Mouse (Mus musculus) heart, embryonic 14.5 days (tissue): ENCODE results near the gene Otud7b. TPM values are rescaled to one million over a fixed set of nuclear protein-coding genes. Genes with fewer than 3 reads are reported as not detected.

Source experiments
- ATAC-seq: fragments of 200-750 bp; cut with Nextera tagmentation; 2 replicates; pipeline ENCODE4 v1.8.0; 2017; ENCODE audit warnings: low read depth, moderate TSS enrichment; ENCODE audit not compliant: insufficient number of reproducible peaks, insufficient read depth, low FRiP score
- H3K27ac ChIP-seq, 2 experiments: fragments of 200-500 bp in 1 of 2; fragments of 300-500 bp in 1 of 2; sonication (generic) in 1 of 2; replicated peaks in 1 of 2; 2 replicates each; pipeline ENCODE4 v1.5.1; 2012 to 2014; ENCODE audit warnings: low read depth in 2 of 2, low read length in 2 of 2, control low read depth in 1 of 2, mild to moderate bottlenecking in 1 of 2, mixed read lengths in 1 of 2; ENCODE audit not compliant: control insufficient read depth in 1 of 2, insufficient read depth in 1 of 2
- H3K27me3 ChIP-seq: fragments of 300-500 bp; sonication (generic); 2 replicates; pipeline ENCODE4 v1.6.1; 2014; ENCODE audit warnings: mild to moderate bottlenecking, low read length, control low read depth; ENCODE audit not compliant: control insufficient read depth, insufficient read depth
- H3K36me3 ChIP-seq: fragments of 300-500 bp; sonication (generic); 2 replicates; pipeline ENCODE4 v1.6.1; 2014; ENCODE audit warnings: mild to moderate bottlenecking, control low read depth, low read length, mixed read lengths; ENCODE audit not compliant: control insufficient read depth, insufficient read depth
- H3K4me1 ChIP-seq, 2 experiments: fragments of 200-500 bp in 1 of 2; fragments of 300-500 bp in 1 of 2; sonication (generic) in 1 of 2; 2 replicates each; pipeline ENCODE4 v1.6.1; 2012 to 2014; ENCODE audit warnings: low read length in 2 of 2, control low read depth in 1 of 2, mixed read lengths in 1 of 2; ENCODE audit not compliant: control insufficient read depth in 2 of 2, insufficient read depth in 2 of 2
- H3K4me2 ChIP-seq: fragments of 300-500 bp; sonication (generic); 2 replicates; pipeline ENCODE4 v1.6.1; 2014; ENCODE audit warnings: mild to moderate bottlenecking, low read length
- H3K4me3 ChIP-seq, 2 experiments: fragments of 200-500 bp in 1 of 2; fragments of 300-500 bp in 1 of 2; sonication (generic) in 1 of 2; 2 replicates each; pipeline ENCODE4 v1.5.1; 2012 to 2014; ENCODE audit warnings: low read length in 2 of 2, mild to moderate bottlenecking in 2 of 2, control low read depth in 1 of 2, low read depth in 1 of 2, moderate library complexity in 1 of 2; ENCODE audit not compliant: control insufficient read depth in 1 of 2, insufficient read depth in 1 of 2
- H3K9ac ChIP-seq: fragments of 300-500 bp; sonication (generic); 2 replicates; pipeline ENCODE4 v1.6.1; 2014; ENCODE audit warnings: mild to moderate bottlenecking, low read length
- H3K9me3 ChIP-seq: fragments of 300-500 bp; sonication (generic); 2 replicates; pipeline ENCODE4 v1.6.1; 2016; ENCODE audit warnings: low read length, control low read depth; ENCODE audit not compliant: control insufficient read depth
- WGBS: fragments of 180-500 bp; shearing (Covaris S2); extraction: QIAGEN DNeasy Blood & Tissue Kit; methylation state at CpG from one replicate; pipeline ENCODE4 v1.1.7; 2014; 5-methylcytosine and 5-hydroxymethylcytosine counted together
- polyA plus RNA-seq: library from polyadenylated mRNA; unstranded; fragments of >200 nt; fragmentation: Nextera tagmentation; extraction: Ambion mirVana; gene quantifications from 2 replicates; pipeline ENCODE4 v1.2.1, GENCODE M21; 2014

Gene Otud7b
- polyA plus RNA-seq, 1 experiment from 2014 or later, result 12.6 TPM

- peaks cover 6 to 24% of the 10 kb centered on the region in 2 experiments; a peak in 3 of 4 replicates for H3K4me1 ChIP-seq
- no peak overlapping the region for H3K4me2 ChIP-seq
- no peak overlapping the region for H3K4me3 ChIP-seq
- H3K27ac ChIP-seq, result no peak overlapping the region
- ATAC-seq, result no peak
- H3K9ac ChIP-seq, result no peak overlapping the region
- no peaks in the 10 kb centered on the region for H3K27me3 ChIP-seq
- H3K9me3 ChIP-seq, result no peaks in the 10 kb centered on the region
- H3K36me3 ChIP-seq, result 0 out of 2 replicates have a peak, but pooled peaks cover 6% of the 10 kb centered on the region
- 26% methylated on average over 3 of the region's 3 CpGs for WGBS
Observed at GRCm38 (mm10) chr3:96113251-96113650, 8.9 kb downstream of the Otud7b start.

- WGBS, result 72% methylated on average over 2 of the region's 2 CpGs
- H3K4me2 ChIP-seq, result no peak overlapping the region
- ATAC-seq, result no peak
- H3K36me3 ChIP-seq, result no peaks in the 10 kb centered on the region
- H3K9ac ChIP-seq, result no peak overlapping the region
- no peak overlapping the region for H3K27ac ChIP-seq
- H3K9me3 ChIP-seq, result no peaks in the 10 kb centered on the region
- H3K4me1 ChIP-seq, result peaks cover 5 to 16% of the 10 kb centered on the region in 2 experiments; a peak in 3 of 4 replicates
- H3K27me3 ChIP-seq, result no peaks in the 10 kb centered on the region
- H3K4me3 ChIP-seq, result no peak overlapping the region
Observed at GRCm38 (mm10) chr3:96118142-96118541, 13.8 kb downstream of the Otud7b start.

DNA sequence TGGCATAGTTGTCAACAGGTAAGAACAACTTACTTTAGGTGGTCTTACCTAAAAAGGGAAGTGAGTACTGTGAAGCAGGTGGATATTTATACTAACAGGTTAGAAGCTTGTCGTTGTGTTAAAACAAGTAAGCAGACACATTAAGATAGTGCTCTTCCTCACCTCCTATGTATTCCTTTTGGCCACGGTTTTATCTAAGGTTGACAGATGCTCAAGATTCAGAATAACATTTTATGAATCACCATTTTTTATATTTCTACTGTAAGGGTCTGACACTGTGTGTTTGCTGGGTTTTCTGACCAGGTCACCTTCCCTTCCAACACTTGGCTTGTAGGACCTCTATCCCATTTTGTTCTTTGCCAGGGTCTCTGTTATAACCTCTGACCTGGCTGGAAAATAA lies 14.4 kb downstream of the Otud7b start:
- no peak overlapping the region for H3K4me3 ChIP-seq
- no peak overlapping the region for H3K27ac ChIP-seq
- H3K4me1 ChIP-seq, result peaks cover 2 to 10% of the 10 kb centered on the region in 2 experiments; a peak in 3 of 4 replicates
- no peaks in the 10 kb centered on the region for H3K27me3 ChIP-seq
- no peak overlapping the region for H3K9ac ChIP-seq
- no peaks in the 10 kb centered on the region for H3K36me3 ChIP-seq
- 87% methylated on average over 2 of the region's 2 CpGs for WGBS
- H3K9me3 ChIP-seq, result no peaks in the 10 kb centered on the region
- no peak overlapping the region for H3K4me2 ChIP-seq
- ATAC-seq, result no peak

DNA sequence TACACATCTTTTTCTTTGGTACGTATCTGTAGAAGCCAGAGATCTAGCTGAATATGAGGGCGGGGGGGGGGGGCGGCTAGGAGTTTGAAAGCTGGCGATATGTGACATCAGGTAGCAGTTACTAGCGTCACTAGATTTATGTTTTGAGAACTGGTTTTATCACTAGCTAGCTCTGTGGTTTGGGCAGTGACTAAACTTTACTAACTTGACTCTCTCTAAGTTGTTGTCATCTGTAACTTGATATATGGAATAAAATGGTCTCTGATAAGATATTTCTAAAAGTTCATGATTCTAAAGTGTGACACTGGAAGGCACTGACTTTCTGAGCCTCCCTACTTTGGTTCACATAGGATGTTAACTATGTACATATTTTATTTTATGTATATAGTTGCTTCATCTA lies 19.9 kb downstream of the Otud7b start:
- no peaks in the 10 kb centered on the region for H3K9me3 ChIP-seq
- WGBS, result 85% methylated on average over 5 of the region's 5 CpGs
- H3K4me1 ChIP-seq, result peaks cover 4 to 18% of the 10 kb centered on the region in 2 experiments

DNA sequence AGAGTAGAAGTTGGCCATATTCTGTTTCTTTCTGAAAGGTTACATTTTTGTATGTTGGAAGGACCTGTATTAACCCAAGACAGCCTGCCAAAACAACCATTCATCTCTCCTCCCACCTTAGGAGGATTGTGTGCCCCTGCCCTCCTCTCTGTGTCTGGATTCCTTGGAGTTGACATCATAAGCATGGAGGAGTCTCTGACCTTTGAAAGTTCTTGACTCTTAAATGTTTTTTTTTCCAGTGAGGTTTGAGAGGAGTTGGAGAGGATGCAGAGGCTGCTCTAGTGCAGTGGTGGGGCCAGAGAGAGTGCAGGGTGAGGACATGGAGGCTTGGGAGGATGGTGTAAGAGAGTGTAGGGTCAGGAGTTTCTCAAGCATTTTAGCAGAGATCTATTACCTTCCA lies 23.8 kb downstream of the Otud7b start:
- Histone ChIP-seq H3K27ac (peak overlapping the region; percentile 38 to 60; a peak in 3 of 4 replicates), H3K9me3 (no peaks in the 10 kb centered on the region), H3K36me3 (no peaks in the 10 kb centered on the region), H3K4me3 (no peak overlapping the region), H3K4me2 (no peak overlapping the region), H3K27me3 (no peaks in the 10 kb centered on the region), H3K9ac (no peak overlapping the region), H3K4me1 (peaks cover 8 to 25% of the 10 kb centered on the region in 2 experiments)
- ATAC-seq, result no peak

More for the DNA sequence above, 19.9 kb downstream of the Otud7b start:
- H3K9ac ChIP-seq, result no peak overlapping the region
- ATAC-seq, result no peak
- H3K27ac ChIP-seq, result no peak overlapping the region
- no peaks in the 10 kb centered on the region for H3K36me3 ChIP-seq
- no peak overlapping the region for H3K4me2 ChIP-seq
- no peaks in the 10 kb centered on the region for H3K27me3 ChIP-seq
- no peak overlapping the region for H3K4me3 ChIP-seq

- Histone ChIP-seq H3K4me1 (peaks cover 9 to 36% of the 10 kb centered on the region in 2 experiments), H3K4me2 (no peak overlapping the region), H3K36me3 (peaks cover 19% of the 10 kb centered on the region), H3K27ac (no peak overlapping the region), H3K9me3 (no peaks in the 10 kb centered on the region), H3K27me3 (no peaks in the 10 kb centered on the region), H3K4me3 (no peak overlapping the region), H3K9ac (no peak overlapping the region)
- no peak for ATAC-seq
- 72% methylated on average over 3 of the region's 3 CpGs for WGBS
Observed at GRCm38 (mm10) chr3:96132478-96132877, 28.2 kb downstream of the Otud7b start.

DNA sequence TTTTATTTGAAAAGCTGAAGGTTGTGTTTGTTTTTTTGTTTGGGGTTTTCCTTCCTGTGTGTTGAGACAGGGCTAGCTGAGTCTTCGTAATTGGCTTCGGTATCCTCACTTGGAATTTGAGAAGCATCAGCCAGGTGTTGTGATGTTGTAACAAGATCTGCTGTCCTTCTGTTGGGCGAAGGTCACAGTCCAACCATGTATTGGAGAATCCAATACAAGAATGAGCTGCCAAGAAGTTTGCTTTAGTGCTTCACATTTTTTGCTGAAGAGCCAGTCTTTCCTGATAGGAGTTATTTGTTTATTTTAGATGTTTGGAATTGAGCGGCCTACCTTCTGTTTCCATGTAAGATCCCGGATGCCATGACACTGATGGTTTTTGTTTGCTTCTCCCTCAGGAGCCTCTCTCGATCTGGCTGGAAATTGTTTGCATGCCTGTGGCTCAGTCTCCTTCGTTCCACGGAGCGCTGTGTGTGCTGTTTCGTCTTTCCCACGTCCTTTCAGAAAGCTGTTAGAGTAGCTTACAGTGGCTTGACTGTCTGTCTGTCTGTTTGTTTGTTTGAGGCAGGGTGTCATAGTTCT lies 29.1 kb downstream of the Otud7b start:
- Histone ChIP-seq H3K36me3 (peaks cover 29% of the 10 kb centered on the region), H3K9me3 (no peaks in the 10 kb centered on the region), H3K9ac (no peak overlapping the region), H3K27me3 (no peaks in the 10 kb centered on the region), H3K4me3 (no peak overlapping the region), H3K4me1 (peaks cover 6 to 27% of the 10 kb centered on the region in 2 experiments), H3K4me2 (no peak overlapping the region), H3K27ac (0 out of 4 replicates have a peak overlapping the region, but pooled peaks of 1 of the 2 experiments have one; percentile 1)
- ATAC-seq, result no peak
- 48% methylated on average over 11 of the region's 11 CpGs for WGBS

DNA sequence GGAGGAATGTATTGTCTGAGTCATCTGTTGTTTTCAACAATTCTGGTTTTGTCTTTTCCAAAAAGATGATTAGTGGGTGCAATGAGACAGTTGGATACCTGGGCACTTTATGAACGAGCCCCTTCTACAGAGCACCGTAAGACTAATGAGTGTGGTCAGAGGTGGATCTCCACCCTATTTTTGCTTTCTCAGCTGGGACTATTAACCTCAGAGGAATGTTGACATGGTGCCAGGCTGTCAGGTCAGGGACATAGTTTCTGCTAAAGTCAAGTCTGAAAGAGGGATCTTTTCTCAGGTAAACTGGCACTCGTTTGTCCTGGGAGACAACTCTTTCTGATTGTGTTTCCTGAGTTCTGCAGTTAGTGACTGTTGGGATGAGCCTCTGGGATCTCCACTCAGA lies 30.7 kb downstream of the Otud7b start:
- no peak overlapping the region for H3K4me3 ChIP-seq
- H3K27me3 ChIP-seq, result no peaks in the 10 kb centered on the region
- 53% methylated on average over 3 of the region's 3 CpGs for WGBS
- H3K9me3 ChIP-seq, result no peaks in the 10 kb centered on the region
- H3K27ac ChIP-seq, result no peak overlapping the region
- peaks cover 2 to 11% of the 10 kb centered on the region in 2 experiments; a peak in 3 of 4 replicates for H3K4me1 ChIP-seq
- H3K4me2 ChIP-seq, result no peak overlapping the region
- no peak overlapping the region; the same call in 1 of the 2 replicates for H3K9ac ChIP-seq
- H3K36me3 ChIP-seq, result peaks cover 42% of the 10 kb centered on the region
- ATAC-seq, result no peak
